Mouse (Mus musculus) midbrain, embryonic 16.5 days (tissue): ENCODE data around the gene Ddah2. TPM values are rescaled to one million over a fixed set of nuclear protein-coding genes. Genes with fewer than 3 reads are reported as not detected.

Source experiments
- ATAC-seq: fragments of 200-750 bp; cut with Nextera tagmentation; 2 replicates; pipeline ENCODE4 v1.8.0; 2017; ENCODE audit warnings: moderate TSS enrichment
- H3K27ac ChIP-seq: fragments of 300-500 bp; sonication (generic); 2 replicates; pipeline ENCODE4 v1.5.1; 2014; ENCODE audit warnings: mild to moderate bottlenecking, low read length, mixed read lengths
- H3K27me3 ChIP-seq: fragments of 300-500 bp; sonication (generic); 2 replicates; pipeline ENCODE4 v1.6.1; 2014; ENCODE audit warnings: low read depth, low read length, mixed read lengths; ENCODE audit not compliant: control insufficient read depth, insufficient read depth
- H3K36me3 ChIP-seq: fragments of 300-500 bp; sonication (generic); 2 replicates; pipeline ENCODE4 v1.6.1; 2014; ENCODE audit warnings: mild to moderate bottlenecking, low read length, moderate library complexity, mixed read lengths; ENCODE audit not compliant: control insufficient read depth, insufficient read depth
- H3K4me1 ChIP-seq: fragments of 300-500 bp; sonication (generic); 2 replicates; pipeline ENCODE4 v1.6.1; 2014; ENCODE audit warnings: mild to moderate bottlenecking, low read length, mixed read lengths; ENCODE audit not compliant: control insufficient read depth, insufficient read depth
- H3K4me2 ChIP-seq: fragments of 300-500 bp; sonication (generic); 2 replicates; pipeline ENCODE4 v1.6.1; 2014; ENCODE audit warnings: mild to moderate bottlenecking, low read length, mixed read lengths
- H3K4me3 ChIP-seq: fragments of 300-500 bp; sonication (generic); 2 replicates; pipeline ENCODE4 v1.5.1; 2014; ENCODE audit warnings: low read depth, mild to moderate bottlenecking, low read length, moderate library complexity, mixed read lengths
- H3K9ac ChIP-seq: fragments of 300-500 bp; sonication (generic); 2 replicates; pipeline ENCODE4 v1.6.1; 2014; ENCODE audit warnings: low read depth, low read length, mixed read lengths
- H3K9me3 ChIP-seq: fragments of 300-500 bp; sonication (generic); replicated peaks from 2 replicates; pipeline ENCODE4 v1.6.1; 2014; ENCODE audit warnings: mild to moderate bottlenecking, low read length, mixed read lengths; ENCODE audit not compliant: control insufficient read depth, poor library complexity, severe bottlenecking
- WGBS: fragments of 180-500 bp; shearing (Covaris S2); extraction: QIAGEN DNeasy Blood & Tissue Kit; methylation state at CpG from one replicate; pipeline ENCODE4 v1.1.7; 2014; 5-methylcytosine and 5-hydroxymethylcytosine counted together
- polyA plus RNA-seq: library from polyadenylated mRNA; unstranded; fragments of >200 nt; fragmentation: Nextera tagmentation; extraction: Ambion mirVana; gene quantifications from 2 replicates; pipeline ENCODE4 v1.2.1, GENCODE M21; 2015

Ddah2 gene
- polyA plus RNA-seq, 1 experiment from 2014 or later = 312 TPM

- 66% methylated on average over 8 of the region's 8 CpGs for WGBS
- Histone ChIP-seq H3K4me2 (peak overlapping the region; percentile 57), H3K27ac (peak overlapping the region; percentile 57), H3K27me3 (no peaks in the 10 kb centered on the region), H3K9ac (peak overlapping the region; percentile 95), H3K9me3 (no peaks in the 10 kb centered on the region), H3K36me3 (peaks cover 18% of the 10 kb centered on the region), H3K4me3 (peak overlapping the region; percentile 64), H3K4me1 (peaks cover 12% of the 10 kb centered on the region)
- ATAC-seq = no peak
Observed at GRCm38 (mm10) chr17:35090166-35090932, 31.5 kb downstream of the Ddah2 start.

DNA sequence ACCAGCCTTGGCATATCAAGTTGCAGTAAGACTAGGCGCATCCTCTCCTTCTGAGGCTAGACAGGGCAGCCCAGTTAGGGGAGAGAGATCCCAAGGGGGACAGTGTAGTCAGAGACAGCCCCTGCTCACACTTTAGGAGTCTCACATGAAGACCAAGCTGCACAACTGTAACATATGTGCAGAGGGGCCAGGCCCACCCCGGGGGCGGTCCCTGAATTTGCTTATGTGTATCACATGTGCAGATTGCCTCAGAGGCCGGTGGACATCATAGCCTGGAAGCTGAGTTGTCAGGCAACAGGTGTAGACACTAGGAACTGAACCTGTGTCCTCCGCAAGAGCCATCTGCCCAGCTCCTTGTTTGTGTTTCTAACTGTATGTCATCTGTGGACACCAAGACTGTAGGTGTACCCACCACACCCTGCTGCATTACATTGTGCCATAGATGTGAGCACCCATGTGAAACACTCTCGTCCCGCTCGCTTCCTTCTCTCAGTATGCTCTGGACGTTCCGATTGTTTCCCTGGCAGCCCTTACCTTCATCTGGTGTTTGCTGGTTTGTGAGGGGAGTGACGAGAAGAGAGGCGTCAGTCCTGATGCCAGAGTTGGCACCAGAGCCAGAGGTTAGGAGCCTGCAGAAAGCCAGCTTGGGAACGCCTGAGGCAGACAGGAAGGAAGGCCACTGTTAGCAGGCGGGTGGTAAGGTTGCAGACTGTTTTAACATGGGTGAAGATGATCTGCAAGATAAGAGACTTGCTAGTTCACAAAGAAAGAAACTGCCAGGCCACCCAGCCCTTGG lies 33.8 kb downstream of the Ddah2 start:
- Histone ChIP-seq H3K9ac (no peak overlapping the region), H3K4me2 (no peak overlapping the region), H3K4me1 (peaks cover 12% of the 10 kb centered on the region), H3K27ac (no peak overlapping the region), H3K9me3 (no peaks in the 10 kb centered on the region), H3K27me3 (no peaks in the 10 kb centered on the region), H3K4me3 (no peak overlapping the region), H3K36me3 (peaks cover 29% of the 10 kb centered on the region)
- 91% methylated on average over 14 of the region's 14 CpGs for WGBS
- ATAC-seq = no peak

DNA sequence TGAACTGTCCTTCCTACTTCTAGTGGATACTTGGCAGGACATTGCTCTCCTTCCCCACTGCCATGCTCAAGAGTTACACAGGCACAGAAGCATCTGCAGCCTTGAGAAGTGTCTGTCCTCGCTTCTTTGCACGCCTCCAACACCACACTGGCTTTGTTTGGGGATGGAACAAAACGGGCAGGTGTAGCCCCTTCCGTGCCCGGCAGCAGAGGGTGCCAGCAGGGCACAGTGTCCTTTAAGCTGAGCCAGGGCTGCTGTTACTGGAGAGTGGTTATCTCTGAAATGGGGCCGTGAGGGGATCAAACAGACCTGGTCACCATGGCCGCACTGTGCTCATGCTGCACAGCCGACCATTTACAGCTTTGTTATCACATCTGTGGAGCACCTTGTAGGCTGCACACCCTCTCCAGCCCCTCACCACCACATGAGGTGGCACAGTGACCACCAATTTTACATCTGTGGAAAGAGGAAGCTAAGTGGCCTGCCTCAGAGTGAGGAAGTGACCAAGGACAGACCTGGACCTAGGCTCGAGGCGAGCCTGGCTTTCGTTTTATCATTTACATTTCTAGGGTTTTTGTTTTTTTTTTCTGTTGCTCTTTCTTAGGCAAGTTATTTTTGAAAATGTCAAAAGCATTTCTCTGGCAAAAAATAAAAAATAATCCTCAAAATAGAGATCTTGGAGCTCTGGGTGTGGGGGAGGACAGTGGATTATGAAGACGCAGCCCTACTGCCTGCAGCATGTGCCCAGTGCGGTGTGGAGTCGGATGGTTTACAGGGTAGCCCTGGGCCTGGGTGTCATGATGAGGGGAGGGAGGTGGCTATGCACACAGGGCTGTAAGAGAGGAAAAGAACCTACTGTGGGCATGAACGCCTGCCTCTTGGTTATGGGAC lies 35.9 kb downstream of the Ddah2 start:
- Histone ChIP-seq H3K9me3 (no peaks in the 10 kb centered on the region), H3K27me3 (no peaks in the 10 kb centered on the region), H3K36me3 (peaks cover 40% of the 10 kb centered on the region), H3K27ac (no peak overlapping the region), H3K9ac (no peak overlapping the region), H3K4me2 (no peak overlapping the region), H3K4me1 (peaks cover 12% of the 10 kb centered on the region), H3K4me3 (no peak overlapping the region)
- whole genome bisulfite sequencing = 95% methylated on average over 15 of the region's 15 CpGs
- no peak for ATAC-seq

GRCm38 (mm10) chr17:35096597-35096996 lies 37.8 kb downstream of the Ddah2 start:
- H3K36me3 ChIP-seq = peaks cover 50% of the 10 kb centered on the region
- WGBS = 79% methylated on average over 12 of the region's 12 CpGs
- H3K27ac ChIP-seq = no peak overlapping the region
- H3K9me3 ChIP-seq = no peaks in the 10 kb centered on the region
- no peak for ATAC-seq
- H3K4me1 ChIP-seq = no peaks in the 10 kb centered on the region
- no peak overlapping the region for H3K4me3 ChIP-seq
- no peak overlapping the region for H3K9ac ChIP-seq
- no peak overlapping the region for H3K4me2 ChIP-seq
- H3K27me3 ChIP-seq = no peaks in the 10 kb centered on the region

DNA sequence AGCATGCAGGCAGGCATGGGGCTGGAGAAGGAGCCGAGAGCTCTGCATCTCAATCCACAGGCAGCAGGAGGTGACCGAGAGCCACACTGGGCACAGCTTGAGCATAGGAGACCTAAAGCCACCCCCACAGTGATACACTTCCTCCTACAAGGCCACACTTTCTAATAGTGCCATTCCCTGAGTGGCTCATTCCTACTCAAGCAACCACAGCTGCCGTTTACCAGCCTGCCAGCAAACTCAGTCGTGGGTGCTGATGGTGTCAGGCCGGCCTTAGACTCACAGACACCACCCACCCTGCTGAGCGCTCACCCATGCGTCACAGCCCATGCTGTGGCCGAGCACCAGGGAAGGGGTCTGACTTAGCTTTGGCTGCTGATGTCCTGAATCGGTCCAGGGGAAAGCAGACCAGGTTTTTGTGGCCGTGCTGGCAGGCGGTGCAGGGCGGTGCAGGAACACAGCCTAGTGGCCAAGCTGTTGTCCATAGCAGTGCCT lies 38.4 kb downstream of the Ddah2 start:
- H3K9ac ChIP-seq = no peak overlapping the region
- no peaks in the 10 kb centered on the region for H3K9me3 ChIP-seq
- no peak overlapping the region for H3K4me3 ChIP-seq
- peaks cover 51% of the 10 kb centered on the region for H3K36me3 ChIP-seq
- no peaks in the 10 kb centered on the region for H3K27me3 ChIP-seq
- no peak overlapping the region for H3K4me2 ChIP-seq
- 69% methylated on average over 12 of the region's 12 CpGs for WGBS
- no peak for ATAC-seq
- H3K27ac ChIP-seq = no peak overlapping the region
- no peaks in the 10 kb centered on the region for H3K4me1 ChIP-seq

- 81% methylated on average over 10 of the region's 10 CpGs for WGBS
- H3K27me3 ChIP-seq = no peaks in the 10 kb centered on the region
- no peak overlapping the region for H3K4me3 ChIP-seq
- H3K36me3 ChIP-seq = peaks cover 48% of the 10 kb centered on the region
- no peak overlapping the region for H3K4me2 ChIP-seq
- H3K27ac ChIP-seq = no peak overlapping the region
- no peaks in the 10 kb centered on the region for H3K4me1 ChIP-seq
- no peaks in the 10 kb centered on the region for H3K9me3 ChIP-seq
- ATAC-seq = no peak
- no peak overlapping the region for H3K9ac ChIP-seq
Observed at GRCm38 (mm10) chr17:35100196-35100765, 41.4 kb downstream of the Ddah2 start.

- Histone ChIP-seq H3K4me2 (no peak overlapping the region), H3K4me1 (no peaks in the 10 kb centered on the region; the same call in 1 of the 2 replicates), H3K4me3 (no peak overlapping the region), H3K27ac (no peak overlapping the region), H3K9me3 (no peaks in the 10 kb centered on the region), H3K9ac (no peak overlapping the region), H3K27me3 (no peaks in the 10 kb centered on the region), H3K36me3 (peaks cover 47% of the 10 kb centered on the region)
- ATAC-seq = no peak
- WGBS = 92% methylated on average over 11 of the region's 11 CpGs
Observed at GRCm38 (mm10) chr17:35101161-35101560, 42.3 kb downstream of the Ddah2 start.

- Histone ChIP-seq H3K9ac (no peak overlapping the region), H3K27ac (no peak overlapping the region), H3K4me1 (no peaks in the 10 kb centered on the region; the same call in 1 of the 2 replicates), H3K9me3 (no peaks in the 10 kb centered on the region), H3K4me3 (no peak overlapping the region), H3K27me3 (no peaks in the 10 kb centered on the region), H3K36me3 (peaks cover 40% of the 10 kb centered on the region), H3K4me2 (no peak overlapping the region)
- no peak for ATAC-seq
- 77% methylated on average over 8 of the region's 8 CpGs for WGBS
Observed at GRCm38 (mm10) chr17:35102299-35102698, 43.5 kb downstream of the Ddah2 start.
